Mouse (Mus musculus) natural killer cell, adult 2 months (primary cell): ENCODE measurements around the gene Scrg1.
"Not testable (repeated sequence)": the region's sequence is repeated elsewhere in the genome, so short reads cannot be mapped to it uniquely, and the experiment has no call there.

Experiments
- DNase-seq, 2 experiments: peaks; one replicate each; pipeline ENCODE4 v3.0.0; 2022; ENCODE audit warnings: low spot score in 2 of 2

The Scrg1 gene

DNA sequence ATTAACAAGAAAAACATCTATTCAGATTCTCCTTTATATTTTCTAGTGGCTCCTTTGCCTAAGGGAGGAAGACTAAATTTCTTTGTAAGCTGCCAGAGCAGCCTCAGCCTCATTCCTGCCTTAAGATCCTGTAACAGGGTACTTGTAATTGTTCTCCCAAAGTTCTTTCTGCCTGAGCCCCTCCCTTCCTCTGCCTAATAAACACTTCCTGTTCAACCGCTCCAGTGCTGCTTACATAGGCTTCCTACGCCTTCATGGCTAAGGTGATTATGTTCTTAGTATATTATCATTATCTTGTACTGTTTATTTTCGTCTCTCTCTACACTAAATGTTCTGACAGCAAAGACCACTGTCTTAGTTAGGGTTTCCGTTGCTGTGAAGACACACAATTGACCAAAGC lies 52.9 kb downstream of the Scrg1 start:
- no peak for DNase-seq

DNA sequence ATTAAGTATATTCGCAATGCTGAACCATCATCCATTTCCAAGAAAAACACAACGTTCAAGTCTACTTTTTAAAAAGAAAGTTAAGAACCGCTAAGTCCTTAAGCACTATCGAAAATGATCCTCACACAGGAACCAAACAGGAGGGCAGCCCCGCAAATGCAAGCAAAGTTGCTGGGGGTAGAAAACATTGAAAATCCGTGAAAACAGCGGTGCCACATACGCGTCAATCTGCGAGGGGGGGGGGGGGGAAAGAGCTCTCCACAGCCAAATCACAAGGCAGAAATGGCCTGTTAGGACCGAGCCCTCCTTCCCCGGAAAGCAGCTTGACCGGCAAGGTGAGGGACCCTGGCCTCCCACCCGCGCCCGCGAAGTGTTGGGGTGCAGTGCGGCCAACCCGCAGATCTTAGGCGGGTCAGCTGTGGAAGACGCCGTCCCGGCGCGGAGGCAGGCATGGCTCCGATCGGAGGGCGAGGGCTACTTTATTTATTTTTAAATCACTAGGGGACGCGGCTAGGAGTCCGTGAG lies 55.1 kb downstream of the Scrg1 start:
- no peak for DNase-seq

GRCm38 (mm10) chr8:57511316-57512118 lies 55.8 kb downstream of the Scrg1 start, which contains the start of gene Hmgb2:
Hmgb2 (plus strand) TSS chr8:57511907.
- DNase-seq = peak; percentile 100

- no peak for DNase-seq
Measured at GRCm38 (mm10) chr8:57512141-57513056, 56.7 kb downstream of the Scrg1 start.

GRCm38 (mm10) chr8:57513178-57513661 lies 57.5 kb downstream of the Scrg1 start:
- not testable (repeated sequence) for DNase-seq

GRCm38 (mm10) chr8:57516685-57517084 lies 61.0 kb downstream of the Scrg1 start:
- not testable (repeated sequence) for DNase-seq

GRCm38 (mm10) chr8:57517723-57518122 lies 62.0 kb downstream of the Scrg1 start:
- DNase-seq = no peak

DNA sequence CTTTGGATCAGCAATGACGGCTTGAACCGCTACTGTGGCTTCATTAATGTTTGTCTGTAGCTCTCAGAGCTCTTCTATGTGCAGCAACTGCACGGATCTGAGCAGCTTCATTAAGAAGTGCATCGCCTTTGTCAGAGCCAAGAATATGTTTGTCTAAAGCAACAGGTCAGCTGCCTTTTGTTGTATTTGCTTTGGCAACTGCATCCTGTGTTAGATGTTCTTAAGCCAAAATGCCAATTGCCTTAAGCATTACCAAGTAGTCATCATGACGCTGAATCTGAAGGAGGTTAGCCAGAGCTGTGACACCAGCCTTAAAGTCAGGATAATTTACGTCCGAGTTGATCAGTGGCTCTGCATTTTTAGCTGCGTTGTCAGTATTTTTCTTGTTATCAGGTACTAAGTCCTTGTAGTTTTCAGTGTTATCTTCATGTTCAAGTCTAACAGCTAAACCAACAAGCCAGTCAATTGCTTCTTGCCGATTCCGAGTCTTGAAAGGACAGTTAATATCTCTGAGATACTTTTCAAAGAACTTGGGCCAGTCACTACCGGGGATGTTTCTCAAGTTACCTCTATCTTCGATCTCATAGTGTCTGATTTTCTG lies 64.6 kb downstream of the Scrg1 start:
- no peak for DNase-seq
